Mouse (Mus musculus): ENCODE data around the gene Tmem29. TPM values are rescaled to one million over a fixed set of nuclear protein-coding genes. Genes with fewer than 3 reads are reported as not detected.

The Tmem29 gene
- 0.12 and 0.29 TPM in 2 replicates for polyA plus RNA-seq (2012; rRNA removed; ENCODE audit: low replicate concordance)

GRCm38 (mm10) chrX:150458766-150459350, at the start of gene Tmem29:
Gene Tmem29, minus strand, starts transcription at chrX:150459154.

Other genes starting within 250 kb of the Tmem29 start
- gene Alas2, start 88.2 kb upstream of the Tmem29 start, polyA plus RNA-seq (2012; rRNA removed; ENCODE audit: low replicate concordance), result 1.8 and 7.6 TPM in 2 replicates
- gene Pfkfb1, start 129.1 kb upstream of the Tmem29 start, polyA plus RNA-seq (2012; rRNA removed; ENCODE audit: low replicate concordance), result 1.4 and 1.8 TPM in 2 replicates
- gene Apex2, start 130.7 kb upstream of the Tmem29 start, polyA plus RNA-seq (2012; rRNA removed; ENCODE audit: low replicate concordance), result 3.0 and 4.0 TPM in 2 replicates
- gene Tro, start 198.4 kb upstream of the Tmem29 start, polyA plus RNA-seq (2012; rRNA removed; ENCODE audit: low replicate concordance), result 0.28 and 0.30 TPM in 2 replicates